Mouse (Mus musculus) thymus, adult 2 months (tissue): ENCODE measurements at regions not wholly inside any gene's neighbourhood (a gene's known extent, or its start where the extent isn't known, plus 50 kb on each side); places are given as distances from the start of the nearest gene placed in this dataset.

ENCODE experiments used
- CTCF ChIP-seq: fragments of 200-500 bp; IDR thresholded peaks from 2 replicates; pipeline ENCODE4 v1.5.1; 2012; ENCODE audit warnings: mild to moderate bottlenecking, control low read depth, low read length, moderate library complexity, borderline replicate concordance; ENCODE audit not compliant: control insufficient read depth, poor library complexity, insufficient read depth; ENCODE audit errors: extremely low read depth
- POLR2A ChIP-seq: fragments of 200-500 bp; IDR thresholded peaks from 2 replicates; pipeline ENCODE4 v1.6.1; 2012; ENCODE audit warnings: mild to moderate bottlenecking, low read length, control low read depth, moderate library complexity; ENCODE audit not compliant: control insufficient read depth, poor library complexity, insufficient read depth; ENCODE audit errors: extremely low read depth

- TF ChIP-seq POLR2A = no peak
- no peak for TF ChIP-seq CTCF
Observed at GRCm38 (mm10) chr1:184583751-184584504, 148.5 kb downstream of the Hlx start.
